Mouse (Mus musculus): ENCODE results near the gene Slc46a2.

The Slc46a2 gene

DNA sequence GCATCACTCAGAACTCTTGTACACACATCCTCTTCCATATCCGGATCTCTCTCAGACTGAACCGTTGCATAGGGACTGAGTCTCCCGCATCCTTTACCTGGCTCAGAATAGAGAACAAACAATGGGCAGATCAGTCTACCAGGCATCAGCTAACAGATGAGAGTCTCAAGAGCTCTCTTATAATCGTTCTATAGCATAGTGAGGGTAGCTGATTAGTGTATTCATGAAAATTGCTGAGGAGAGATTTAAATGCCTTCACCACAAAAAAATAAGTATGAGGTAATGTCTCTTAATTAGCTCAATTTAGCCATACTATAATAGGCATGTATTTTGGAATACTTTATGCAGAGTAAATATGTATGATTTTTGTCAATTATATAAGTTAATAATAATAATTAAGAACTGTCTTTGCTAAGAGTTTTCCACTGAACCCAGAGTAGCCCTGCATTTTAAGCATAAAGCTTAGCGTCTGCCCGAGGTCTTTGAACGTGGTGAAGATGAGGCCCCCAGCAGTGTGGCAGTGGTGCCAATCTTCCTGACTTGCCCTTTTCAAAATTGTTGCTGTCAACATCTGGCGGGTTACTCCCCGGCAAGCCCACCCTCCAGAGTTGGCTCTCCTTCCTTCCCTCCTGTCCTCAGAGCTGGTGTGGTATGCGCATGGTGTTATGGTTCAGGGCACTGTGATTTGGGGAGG, 23.0 kb downstream of the Slc46a2 start:
- no peak for DNase-seq (ENCODE audit: low read depth, low spot score)

- no peak for DNase-seq (ENCODE audit: low read depth, low spot score)
These were observed 24.7 kb downstream of the Slc46a2 start for GRCm38 (mm10) chr4:59890086-59890600.

- DNase-seq (ENCODE audit: low read depth, low spot score): no peak
These were observed 26.8 kb downstream of the Slc46a2 start for GRCm38 (mm10) chr4:59888014-59888413.

DNA sequence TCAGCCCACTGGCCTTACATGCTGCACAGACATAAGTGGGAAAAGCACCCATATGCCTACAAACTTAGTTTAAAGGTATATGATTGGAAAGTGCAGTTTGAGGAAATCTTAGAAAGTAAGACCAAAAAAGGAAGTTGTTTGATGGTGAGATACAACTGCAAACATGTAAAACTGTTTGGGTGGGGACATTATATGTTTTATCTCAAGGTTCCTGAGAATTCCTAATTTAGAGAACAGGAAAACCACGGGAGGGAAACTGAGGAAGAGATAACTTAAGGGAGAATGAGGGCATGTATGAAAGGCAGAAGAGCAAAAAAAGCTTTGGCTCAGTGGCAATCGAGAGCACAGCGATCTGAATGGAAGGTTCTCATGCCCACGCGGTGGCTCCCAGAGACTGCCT, 27.8 kb downstream of the Slc46a2 start:
- no peak for DNase-seq (ENCODE audit: low read depth, low spot score)

DNA sequence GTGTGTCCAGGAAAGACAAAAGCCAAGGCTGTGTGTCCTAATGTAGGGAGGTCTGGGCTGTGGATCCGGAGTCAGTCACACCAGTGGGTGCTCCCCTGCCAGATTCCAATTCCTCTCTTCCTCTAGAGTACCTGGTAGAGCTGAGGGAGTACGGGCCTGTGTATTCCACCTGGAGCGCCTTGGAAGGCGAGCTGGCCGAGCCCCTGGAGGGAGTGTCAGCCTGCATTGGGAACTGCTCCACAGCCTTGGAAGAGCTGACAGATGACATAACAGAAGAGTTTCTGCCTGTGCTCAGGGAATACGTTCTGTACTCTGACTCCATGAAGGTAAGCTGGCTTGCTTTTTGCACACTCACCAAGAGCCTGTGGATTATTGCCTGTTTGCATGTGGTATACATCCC, 28.6 kb downstream of the Slc46a2 start:
- DNase-seq (ENCODE audit: low read depth, low spot score): no peak

DNA sequence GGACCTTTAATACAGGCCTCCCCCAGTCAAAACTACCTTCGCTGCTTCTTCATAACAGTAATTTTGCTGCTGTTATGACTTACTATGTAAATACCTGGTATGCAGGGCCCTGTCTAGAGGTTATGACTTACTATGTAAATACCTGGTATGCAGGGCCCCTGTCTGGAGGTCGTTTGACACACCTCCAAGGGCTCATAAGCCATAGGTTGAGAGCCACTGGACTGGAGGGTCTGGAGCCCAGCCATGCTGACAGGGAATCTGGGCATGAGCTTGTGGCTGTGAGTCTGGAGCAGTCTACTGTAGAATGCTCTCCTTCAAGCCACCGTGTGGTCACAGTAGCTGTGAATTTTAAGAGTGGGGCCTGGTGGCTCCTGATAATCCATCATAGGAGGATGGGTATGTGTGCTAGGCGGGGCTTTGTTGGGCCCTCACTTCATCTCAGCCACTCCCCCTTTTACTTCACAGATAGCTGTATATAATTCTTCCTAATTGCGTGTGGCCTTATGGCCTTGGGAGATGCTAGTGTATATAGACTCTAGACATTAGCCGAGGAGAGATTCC, 30.6 kb downstream of the Slc46a2 start:
- no peak for DNase-seq (ENCODE audit: low read depth, low spot score)

DNA sequence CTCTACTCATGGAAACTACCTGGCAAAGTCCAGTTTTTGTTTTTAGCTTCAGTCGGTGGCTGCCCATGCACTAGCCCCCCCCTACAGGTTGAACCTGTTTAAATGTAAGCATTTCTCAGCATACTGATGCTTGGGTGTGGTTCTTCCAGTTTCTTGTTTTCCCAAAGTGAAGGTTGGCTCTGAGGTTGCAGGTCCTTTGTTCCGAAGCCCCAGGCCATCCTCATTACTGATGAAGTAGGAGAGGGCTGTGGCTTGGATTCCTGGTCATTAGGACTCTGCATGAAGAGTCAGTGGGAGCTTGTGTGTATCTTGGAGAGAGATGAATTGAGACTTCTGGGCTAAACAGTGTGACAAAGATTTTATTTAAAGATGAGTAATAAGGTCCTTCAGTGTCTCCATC, 33.6 kb downstream of the Slc46a2 start:
- DNase-seq (ENCODE audit: low read depth, low spot score): peak; percentile 53

- DNase-seq (ENCODE audit: low read depth, low spot score): no peak
These were observed 34.1 kb downstream of the Slc46a2 start for GRCm38 (mm10) chr4:59880725-59881124.

DNA sequence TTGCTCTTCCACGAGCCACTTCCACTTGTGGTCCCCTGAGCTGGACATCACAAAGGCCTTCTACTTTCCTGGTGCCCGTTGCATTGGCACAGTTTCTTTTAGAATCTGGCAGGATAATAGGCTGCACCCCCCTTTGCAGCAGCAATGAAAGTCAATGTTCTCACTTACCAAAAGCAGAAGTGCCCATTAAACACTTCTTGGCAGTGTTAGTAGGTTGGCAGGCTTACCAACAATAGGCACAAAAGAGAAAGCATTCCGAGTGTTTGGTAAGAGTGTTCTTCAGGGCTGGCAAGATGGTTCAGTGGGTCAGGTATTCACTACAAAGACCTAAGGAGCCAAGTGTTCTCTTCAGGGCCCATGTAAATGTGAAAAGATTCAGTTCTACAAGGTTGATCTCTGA, 35.4 kb downstream of the Slc46a2 start:
- no peak for DNase-seq (ENCODE audit: low read depth, low spot score)

- no peak for DNase-seq (ENCODE audit: low read depth, low spot score)
These were observed 36.3 kb downstream of the Slc46a2 start for GRCm38 (mm10) chr4:59878595-59878994.

- no peak for DNase-seq (ENCODE audit: low read depth, low spot score)
These were observed 37.8 kb downstream of the Slc46a2 start for GRCm38 (mm10) chr4:59877025-59877424.

DNA sequence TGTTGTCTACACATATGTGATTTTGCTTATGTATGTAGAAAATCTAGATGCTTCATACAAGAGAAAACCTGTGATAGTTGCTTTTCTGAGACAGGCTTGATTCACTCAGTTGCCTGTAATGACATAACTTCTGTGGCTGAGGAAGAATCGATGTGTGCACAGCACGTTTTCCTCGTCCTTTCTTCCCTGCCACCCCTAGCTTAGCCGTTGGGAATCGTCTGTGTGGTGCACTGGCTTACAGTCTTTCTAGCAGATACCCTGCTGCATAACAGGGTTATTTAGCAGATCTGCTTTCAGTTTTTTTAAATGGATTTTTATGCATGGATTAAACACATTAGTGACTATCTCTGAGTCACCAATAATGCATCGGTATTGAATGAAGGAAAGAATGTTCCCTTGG, 38.3 kb downstream of the Slc46a2 start:
- no peak for DNase-seq (ENCODE audit: low read depth, low spot score)

DNA sequence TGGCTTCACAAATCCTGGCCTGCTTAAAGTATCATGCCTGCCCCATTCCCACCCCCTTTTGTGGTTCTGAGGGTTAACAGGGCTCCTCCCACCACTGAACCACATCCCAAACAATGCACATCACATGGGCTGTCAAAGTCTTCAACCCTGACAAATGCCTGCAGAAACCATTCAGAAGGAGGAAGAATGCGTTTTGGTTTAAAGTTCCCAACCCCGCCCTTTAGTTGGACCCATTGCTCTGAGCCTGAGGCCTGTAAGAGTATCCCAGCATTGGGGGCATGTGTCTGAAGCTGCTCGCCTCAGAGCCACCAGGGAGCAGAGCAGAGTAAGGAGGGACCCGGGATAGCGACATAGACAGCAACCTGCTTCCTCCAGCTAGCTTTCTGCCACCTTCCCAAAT, 41.0 kb downstream of the Slc46a2 start:
- DNase-seq (ENCODE audit: low read depth, low spot score): peak; percentile 86

DNA sequence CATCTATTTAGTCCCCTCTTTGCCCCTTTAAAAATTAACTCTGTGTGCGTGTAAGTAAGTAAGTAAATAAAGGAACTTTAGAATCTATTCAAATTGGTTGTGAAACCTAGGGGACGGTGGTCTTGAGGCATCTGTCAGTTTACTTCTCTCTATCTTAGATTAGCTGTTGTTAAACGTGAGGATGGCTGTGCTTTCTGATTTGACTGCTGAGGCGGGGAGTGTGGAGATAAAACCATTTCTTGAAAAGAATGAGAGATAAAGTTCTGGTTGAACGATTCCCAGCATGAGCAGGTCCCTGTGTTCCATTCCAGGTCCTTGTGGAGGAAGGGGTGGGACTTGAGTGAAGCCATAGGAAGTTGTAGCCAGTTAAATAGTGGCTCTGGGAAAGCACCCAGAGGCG, 41.6 kb downstream of the Slc46a2 start:
- no peak for DNase-seq (ENCODE audit: low read depth, low spot score)

GRCm38 (mm10) chr4:59870859-59871591, 43.8 kb downstream of the Slc46a2 start:
- peak; percentile 82 for DNase-seq (ENCODE audit: low read depth, low spot score)

DNA sequence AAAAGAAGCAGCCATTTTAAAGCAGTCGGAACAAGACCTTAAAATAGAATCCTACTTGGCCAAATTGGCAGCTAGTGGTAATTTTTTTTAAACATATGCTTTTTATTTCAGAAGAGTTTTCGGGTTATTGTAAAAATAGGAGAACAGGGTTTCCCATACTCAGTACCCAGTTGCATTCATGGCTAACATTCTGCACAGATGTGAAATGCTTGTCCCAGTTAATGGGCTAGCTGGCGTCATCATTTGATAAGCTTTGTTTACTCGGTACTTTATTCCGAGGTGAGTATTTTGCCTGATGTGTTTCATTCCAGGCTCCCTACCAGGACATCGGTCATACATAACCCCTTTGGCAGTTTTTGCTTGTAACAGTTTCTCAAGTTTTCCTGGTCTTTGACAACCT, 44.4 kb downstream of the Slc46a2 start:
- no peak for DNase-seq (ENCODE audit: low read depth, low spot score)

- no peak for DNase-seq (ENCODE audit: low read depth, low spot score)
These were observed 45.3 kb downstream of the Slc46a2 start for GRCm38 (mm10) chr4:59869488-59870057.

DNA sequence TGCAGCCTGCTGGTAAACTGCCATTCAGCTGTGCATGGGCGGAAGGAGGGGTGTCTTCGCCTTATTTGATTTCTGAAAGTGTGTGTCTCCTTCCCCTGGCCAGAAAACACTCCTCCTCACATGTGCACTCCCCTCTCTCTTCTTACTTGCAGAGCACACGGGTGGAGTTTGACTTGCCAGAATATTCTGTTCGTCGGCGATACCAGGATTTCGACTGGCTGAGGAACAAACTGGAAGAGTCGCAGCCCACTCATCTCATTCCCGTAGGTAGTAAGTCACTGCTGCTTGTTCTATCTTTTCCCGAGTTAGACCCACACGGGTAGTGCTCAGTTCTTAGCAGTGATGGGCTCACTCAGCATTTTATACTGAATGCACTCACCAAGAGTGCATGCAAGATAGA, 46.8 kb downstream of the Slc46a2 start:
- DNase-seq (ENCODE audit: low read depth, low spot score): no peak

- DNase-seq (ENCODE audit: low read depth, low spot score): no peak
These were observed 51.0 kb downstream of the Slc46a2 start for GRCm38 (mm10) chr4:59863869-59864268.

- DNase-seq (ENCODE audit: low read depth, low spot score): no peak
These were observed 52.5 kb downstream of the Slc46a2 start for GRCm38 (mm10) chr4:59862335-59862734.

- no peak for DNase-seq (ENCODE audit: low read depth, low spot score)
These were observed 53.0 kb downstream of the Slc46a2 start for GRCm38 (mm10) chr4:59861871-59862270.

- no peak for DNase-seq (ENCODE audit: low read depth, low spot score)
These were observed 54.4 kb downstream of the Slc46a2 start for GRCm38 (mm10) chr4:59860431-59860830.

Measured in ZHBTc4 (cell line).